Mouse (Mus musculus) layer of hippocampus, adult 9-10 months (tissue): ENCODE results near the gene Mup11.
"Not testable (repeated sequence)": the region's sequence is repeated elsewhere in the genome, so short reads cannot be mapped to it uniquely, and the experiment has no call there.

Experiments
- DNase-seq: peaks from one replicate; pipeline ENCODE4 v3.0.0; 2022; ENCODE audit warnings: low spot score

Gene Mup11

DNA sequence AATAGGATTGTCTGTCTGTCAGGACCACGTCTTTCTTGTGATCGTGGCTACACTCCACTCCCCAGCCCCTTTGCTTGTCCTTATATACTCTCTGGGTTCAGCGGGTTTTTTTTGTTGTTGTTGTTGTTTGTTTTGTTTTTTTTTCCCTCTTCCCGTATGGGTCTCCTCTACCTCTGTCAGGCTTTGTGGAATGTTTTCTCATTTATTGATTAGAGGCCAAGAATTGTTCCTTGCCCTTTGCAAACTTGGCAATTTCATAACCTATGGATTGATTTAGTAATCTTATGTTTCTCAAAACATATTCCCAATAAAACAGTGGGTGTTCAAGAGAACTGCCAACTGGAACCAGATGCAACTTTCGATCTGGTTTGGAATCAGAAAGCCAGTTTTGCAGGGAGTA is at the start of gene Mup11:
Gene Mup11, minus strand, starts transcription at position 101 of the 400 bp plus-strand sequence.
- DNase-seq: not testable (repeated sequence)
